In genomic region chr7:25816241-25816919, GRCm38 (mm10) we compare ENCODE assay signal across 8 mouse cellular contexts. TPM values are rescaled to one million over a fixed set of nuclear protein-coding genes. Genes with fewer than 3 reads are reported as not detected.
A peak's percentile ranks its signal among the peaks of the same experiment; 100 is the strongest.
DNase-seq lines count a peak whose midpoint lies in the region; ATAC-seq and TF ChIP-seq lines count a peak whose summit lies in the region.

Gene Cyp2s1 (minus strand): TSS chr7:25816913.

- WGBS in forebrain, embryonic 11.5 days, result 1% methylated on average over 40 of the region's 40 CpGs
- 2% methylated on average over 40 of the region's 40 CpGs for WGBS in lung, adult 2 months
- WGBS in neural tube, embryonic 15.5 days, result under 1% methylated on average over 40 of the region's 40 CpGs

- H3K4me1 ChIP-seq in ES-Bruce4 (ENCODE audit: control insufficient read depth, insufficient read depth, low read length), result no peaks in the 10 kb centered on the region
- H3K4me1 ChIP-seq in forebrain, embryonic 11.5 days (replicated peaks; ENCODE audit: control insufficient read depth, insufficient read depth, low read length), result peaks cover 3% of the 10 kb centered on the region; the same call in 1 of the 2 replicates
- H3K4me1 ChIP-seq in lung, adult 2 months (ENCODE audit: control insufficient read depth, insufficient read depth, low read length), result no peaks in the 10 kb centered on the region
- peaks cover 14% of the 10 kb centered on the region for H3K4me1 ChIP-seq in neural tube, embryonic 15.5 days

- TF ChIP-seq EP300 in ES-Bruce4 (IDR thresholded peaks at IDR 0.05; ENCODE audit: insufficient read depth, low read depth, low read length), result no peak; the same call in 1 of the 2 replicates

- H3K9me3 ChIP-seq in ES-Bruce4 (replicated peaks; ENCODE audit: control insufficient read depth, insufficient read depth, low read length, poor library complexity, severe bottlenecking), result no peaks in the 10 kb centered on the region
- no peaks in the 10 kb centered on the region for H3K9me3 ChIP-seq in forebrain, embryonic 11.5 days (ENCODE audit: control insufficient read depth, low read length)
- no peaks in the 10 kb centered on the region for H3K9me3 ChIP-seq in neural tube, embryonic 15.5 days (replicated peaks)

- ATAC-seq in forebrain, embryonic 11.5 days (replicated peaks; ENCODE audit: low FRiP score), result peak; percentile 27; the same call in 1 of the 2 replicates
- ATAC-seq in neural tube, embryonic 15.5 days (ENCODE audit: low FRiP score), result peak; percentile 79

- no peak for TF ChIP-seq CTCF in ES-Bruce4 (IDR thresholded peaks at IDR 0.05; ENCODE audit: low read depth, low read length)
- no peak for TF ChIP-seq CTCF in lung, adult 2 months (IDR thresholded peaks at IDR 0.05; ENCODE audit: insufficient read depth, low read length)

- peak within 1 kb of the TSS; percentile 73 for H3K4me2 ChIP-seq in forebrain, embryonic 11.5 days (ENCODE audit: low read depth, low read length, severe bottlenecking)
- H3K4me2 ChIP-seq in neural tube, embryonic 15.5 days, result peak within 1 kb of the TSS; percentile 96

- 0 out of 2 replicates have a peak within 1 kb of the TSS, but pooled peaks have one; percentile 47 for H3K27ac ChIP-seq in ES-Bruce4 (ENCODE audit: insufficient read depth, low read length)
- no peak within 1 kb of the TSS for H3K27ac ChIP-seq in forebrain, embryonic 11.5 days (ENCODE audit: low read depth, low read length)
- H3K27ac ChIP-seq in neural tube, embryonic 15.5 days (replicated peaks), result no peak within 1 kb of the TSS

- H3K4me3 ChIP-seq in ES-Bruce4 (ENCODE audit: low read depth, low read length), result peak within 1 kb of the TSS; percentile 49
- H3K4me3 ChIP-seq in forebrain, embryonic 11.5 days (ENCODE audit: low read depth, low read length), result peak within 1 kb of the TSS; percentile 32
- H3K4me3 ChIP-seq in lung, adult 2 months (replicated peaks; ENCODE audit: extremely low read depth, low read depth, low read length), result peak within 1 kb of the TSS; percentile 17
- peak within 1 kb of the TSS; percentile 50 for H3K4me3 ChIP-seq in neural tube, embryonic 15.5 days (replicated peaks)

- peak; percentile 18 for DNase-seq in B cell, adult 2 months
- peak; percentile 59 for DNase-seq in forebrain, embryonic 11.5 days (ENCODE audit: low spot score)
- peak; percentile 73 for DNase-seq in kidney, adult 18-20 months
- DNase-seq in lung, adult 2 months, result peak; percentile 60
- peak; percentile 88 for DNase-seq in yolk sac, embryonic 10.5 days (ENCODE audit: low spot score)
- no peak for DNase-seq in gastrocnemius, postnatal 14 days

- TF ChIP-seq POLR2A in ES-Bruce4 (IDR thresholded peaks at IDR 0.05; ENCODE audit: insufficient read depth, low read length), result no peak
- peak; percentile 38; the same call in 1 of the 2 replicates for TF ChIP-seq POLR2A in lung, adult 2 months (IDR thresholded peaks at IDR 0.05; ENCODE audit: borderline replicate concordance, extremely low read depth, low read depth, low read length)

- H3K36me3 ChIP-seq in ES-Bruce4 (ENCODE audit: control insufficient read depth, insufficient read depth, low read length, poor library complexity, severe bottlenecking), result no peaks in the 10 kb centered on the region
- no peaks in the 10 kb centered on the region for H3K36me3 ChIP-seq in forebrain, embryonic 11.5 days (ENCODE audit: control insufficient read depth, insufficient read depth, low read length)
- H3K36me3 ChIP-seq in neural tube, embryonic 15.5 days, result no peaks in the 10 kb centered on the region

- no peaks in the 10 kb centered on the region for H3K27me3 ChIP-seq in ES-Bruce4 (ENCODE audit: control insufficient read depth, insufficient read depth, low read length, poor library complexity, severe bottlenecking)
- peaks cover 8% of the 10 kb centered on the region; the same call in 1 of the 2 replicates for H3K27me3 ChIP-seq in forebrain, embryonic 11.5 days (ENCODE audit: control insufficient read depth, insufficient read depth, low read length)
- peaks cover 17% of the 10 kb centered on the region for H3K27me3 ChIP-seq in neural tube, embryonic 15.5 days (replicated peaks)

- intact Hi-C loops in gastrocnemius, postnatal 14 days (cut with DNase I; ENCODE audit: low total_unique reads), result no loop called here

- peak within 1 kb of the TSS; percentile 14; the same call in 1 of the 2 replicates for H3K9ac ChIP-seq in ES-Bruce4 (ENCODE audit: low read depth, poor library complexity, severe bottlenecking)
- peak within 1 kb of the TSS; percentile 48 for H3K9ac ChIP-seq in forebrain, embryonic 11.5 days (ENCODE audit: low read length)
- peak within 1 kb of the TSS; percentile 65 for H3K9ac ChIP-seq in neural tube, embryonic 15.5 days (replicated peaks)

RNA-seq across cellular contexts. Expression of gene Cyp2s1, which starts in this region (rescaled TPM):
- 2.8 and 3.1 TPM in 2 replicates for polyA plus RNA-seq in ES-Bruce4 (2011; ENCODE audit: insufficient read depth, insufficient read length, low read depth, missing spikeins)
- 0.32 and 0.35 TPM in 2 replicates for polyA plus RNA-seq in forebrain, embryonic 11.5 days (2014; fragmentation: Nextera tagmentation; extraction: Ambion mirVana)
- 116 and 135 TPM in 2 replicates for polyA plus RNA-seq in lung, adult 2 months (2012; rRNA removed)
- polyA plus RNA-seq in neural tube, embryonic 15.5 days (2015; fragmentation: Nextera tagmentation; extraction: Ambion mirVana), result 2.8 and 6.1 TPM in 2 replicates
- total RNA-seq in gastrocnemius, postnatal 14 days (2021), result under 1 TPM; 0.16 to 0.43 TPM

Comparison
In these comparisons a context has a peak if more than half of its experiments do, and no peak if none do; other contexts are left out.
1. RNA of gene Cyp2s1 (polyA plus RNA-seq): 116 to 135 TPM in lung, adult 2 months; 2.8 to 3.1 TPM in ES-Bruce4, 2.8 to 6.1 TPM in neural tube, embryonic 15.5 days and 0.32 to 0.35 TPM in forebrain, embryonic 11.5 days; every median in the first group is over 10 times any median in the second.
2. Peak in DNase-seq, ATAC-seq, H3K4me3 ChIP-seq, H3K9ac ChIP-seq and H3K4me2 ChIP-seq in forebrain, embryonic 11.5 days; RNA of the gene not detected or under 1 TPM.
3. H3K9ac ChIP-seq: peak in every context shown above with its lines; median percentile 65 in neural tube, embryonic 15.5 days; 48 in forebrain, embryonic 11.5 days; 14 in ES-Bruce4.
4. Peak in every context shown above with its lines, with median percentiles within 50 percentile points of each other: H3K4me3 ChIP-seq.